Mouse (Mus musculus) Muller cell, postnatal 12 days (primary cell): ENCODE measurements around the gene Dnaaf2.
A peak's percentile ranks its signal among the peaks of the same experiment; 100 is the strongest.
"Not testable (repeated sequence)": the region's sequence is repeated elsewhere in the genome, so short reads cannot be mapped to it uniquely, and the experiment has no call there.

ENCODE experiments used
- DNase-seq: peaks from one replicate; pipeline ENCODE4 v3.0.0-alpha.2; 2015; ENCODE audit errors: inconsistent ontology term

Gene Dnaaf2

GRCm38 (mm10) chr12:69197378-69198163 is 658 bp downstream of the Dnaaf2 start:
- DNase-seq: peak; percentile 69

- peak; percentile 84 for DNase-seq
These were observed 1.5 kb downstream of the Dnaaf2 start, which contains the start of gene Gm49383 for GRCm38 (mm10) chr12:69196444-69197377. Gene Gm49383, minus strand, starts transcription at chr12:69197104.

GRCm38 (mm10) chr12:69192637-69193036 is 5.6 kb downstream of the Dnaaf2 start:
- no peak for DNase-seq

GRCm38 (mm10) chr12:69191396-69191795 is 6.8 kb downstream of the Dnaaf2 start:
- DNase-seq: no peak

GRCm38 (mm10) chr12:69190522-69190921 is 7.7 kb downstream of the Dnaaf2 start:
- no peak for DNase-seq

GRCm38 (mm10) chr12:69190074-69190473 is 8.2 kb downstream of the Dnaaf2 start:
- DNase-seq: no peak

GRCm38 (mm10) chr12:69186811-69187471 is 11.3 kb downstream of the Dnaaf2 start:
- no peak for DNase-seq

GRCm38 (mm10) chr12:69185371-69185770 is 12.9 kb downstream of the Dnaaf2 start:
- DNase-seq: no peak

GRCm38 (mm10) chr12:69184342-69185295 is 13.6 kb downstream of the Dnaaf2 start:
- DNase-seq: peak; percentile 67

GRCm38 (mm10) chr12:69183583-69184308 is 14.5 kb downstream of the Dnaaf2 start, which contains the start of the genes Rpl36al and Mgat2:
Gene Rpl36al, minus strand, starts transcription at chr12:69184083.
Gene Mgat2, plus strand, starts transcription at chr12:69184157.
- peak; percentile 99 for DNase-seq

- no peak for DNase-seq
These were observed 16.4 kb downstream of the Dnaaf2 start for GRCm38 (mm10) chr12:69181800-69182199.

GRCm38 (mm10) chr12:69179371-69179770 is 18.9 kb downstream of the Dnaaf2 start:
- no peak for DNase-seq

GRCm38 (mm10) chr12:69177526-69177925 is 20.7 kb downstream of the Dnaaf2 start:
- DNase-seq: no peak

GRCm38 (mm10) chr12:69175975-69176374 is 22.3 kb downstream of the Dnaaf2 start:
- no peak for DNase-seq

- DNase-seq: no peak
These were observed 26.9 kb downstream of the Dnaaf2 start for GRCm38 (mm10) chr12:69171307-69171706.

GRCm38 (mm10) chr12:69168461-69169106 is 29.6 kb downstream of the Dnaaf2 start, which contains the start of gene Lrr1:
Gene Lrr1, plus strand, starts transcription at chr12:69168814.
- peak; percentile 89 for DNase-seq

- no peak for DNase-seq
These were observed 30.4 kb downstream of the Dnaaf2 start for GRCm38 (mm10) chr12:69167656-69168460.

GRCm38 (mm10) chr12:69166861-69167581 is 31.2 kb downstream of the Dnaaf2 start:
- DNase-seq: not testable (repeated sequence)
